Mouse (Mus musculus) kidney, postnatal 36 days (tissue): ENCODE data around the gene Tbce.
"Not testable (repeated sequence)": the region's sequence is repeated elsewhere in the genome, so short reads cannot be mapped to it uniquely, and the experiment has no call there.

Experiments used
- DNase-seq, 2 experiments: peaks; one replicate each; pipeline ENCODE4 v3.0.0; 2021 to 2022; ENCODE audit warnings: mixed read lengths in 2 of 2

Tbce gene

DNA sequence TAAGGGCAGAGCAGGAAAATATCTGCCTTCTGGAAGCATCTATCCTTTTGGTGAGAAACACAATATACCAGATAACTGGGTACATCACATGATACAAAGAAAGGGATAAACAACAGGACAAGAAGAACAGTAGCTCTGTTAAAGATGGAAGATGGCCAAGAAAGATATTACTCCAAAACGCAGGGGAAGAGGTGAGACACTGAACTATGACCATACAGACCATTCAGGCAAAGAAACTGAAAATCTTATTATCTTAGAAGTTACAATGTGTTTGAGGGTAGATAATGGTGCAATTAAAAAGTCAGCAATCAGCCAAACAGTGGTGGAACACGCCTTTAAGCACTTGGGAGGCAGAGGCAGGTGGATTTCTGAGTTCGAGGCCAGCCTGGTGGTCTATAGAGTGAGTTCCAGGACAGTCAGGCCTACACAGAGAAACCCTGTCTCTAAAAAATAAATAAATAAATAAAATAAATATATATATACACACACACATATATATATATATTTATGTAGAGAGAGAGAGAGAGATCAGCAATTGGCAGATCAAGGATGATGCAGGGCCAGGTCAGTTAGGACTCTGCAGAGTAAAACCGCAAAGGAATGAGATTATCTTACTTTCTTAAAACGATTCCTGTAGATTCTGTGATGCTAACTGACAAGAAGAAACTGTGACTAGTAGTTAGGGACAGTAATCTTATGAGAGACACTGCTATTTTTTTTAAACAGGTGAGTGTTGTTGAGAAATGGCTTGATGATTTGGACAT lies 5.9 kb downstream of the Tbce start:
- DNase-seq = no peak

GRCm38 (mm10) chr13:14026154-14026820 lies 13.2 kb downstream of the Tbce start:
- no peak for DNase-seq

DNA sequence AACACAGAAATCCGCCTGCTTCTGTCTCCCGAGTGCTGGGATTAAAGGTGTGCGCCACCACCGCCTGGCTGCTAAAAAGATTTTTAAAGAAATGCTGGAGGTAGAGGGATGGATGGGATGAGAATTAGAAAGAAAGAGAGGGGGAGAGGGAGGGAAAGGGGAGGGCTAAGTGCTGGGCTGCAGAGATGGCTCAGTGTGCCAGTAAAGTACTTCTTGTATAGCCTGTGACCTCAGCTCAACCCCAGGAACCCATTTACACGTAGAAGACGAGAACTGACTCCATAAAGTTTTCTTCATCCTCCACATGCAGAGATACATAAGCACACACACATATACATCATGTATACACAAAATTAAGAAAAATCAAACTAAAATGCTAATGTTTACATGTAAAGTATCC lies 13.9 kb downstream of the Tbce start:
- no peak for DNase-seq

GRCm38 (mm10) chr13:14021417-14021816 lies 18.0 kb downstream of the Tbce start:
- DNase-seq = not testable (repeated sequence)

DNA sequence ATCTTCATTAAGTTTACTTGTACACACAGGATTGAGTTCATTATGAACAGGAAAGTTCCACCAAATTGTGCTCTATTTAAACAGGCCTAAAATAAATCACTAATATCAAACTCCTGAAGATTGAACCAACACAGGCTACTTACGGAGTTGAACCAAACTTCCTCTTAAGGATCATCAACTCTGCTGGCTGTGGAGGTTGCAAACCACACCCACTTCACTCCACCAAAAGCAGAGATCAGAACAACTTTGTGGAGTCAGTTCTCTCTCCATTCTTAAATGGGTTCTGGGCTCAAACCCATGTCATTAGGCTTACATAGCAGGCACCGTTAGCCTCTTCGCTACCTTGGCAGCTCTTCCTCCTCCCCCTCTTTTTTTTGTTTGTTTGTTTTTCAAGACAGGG lies 20.6 kb downstream of the Tbce start:
- no peak for DNase-seq

DNA sequence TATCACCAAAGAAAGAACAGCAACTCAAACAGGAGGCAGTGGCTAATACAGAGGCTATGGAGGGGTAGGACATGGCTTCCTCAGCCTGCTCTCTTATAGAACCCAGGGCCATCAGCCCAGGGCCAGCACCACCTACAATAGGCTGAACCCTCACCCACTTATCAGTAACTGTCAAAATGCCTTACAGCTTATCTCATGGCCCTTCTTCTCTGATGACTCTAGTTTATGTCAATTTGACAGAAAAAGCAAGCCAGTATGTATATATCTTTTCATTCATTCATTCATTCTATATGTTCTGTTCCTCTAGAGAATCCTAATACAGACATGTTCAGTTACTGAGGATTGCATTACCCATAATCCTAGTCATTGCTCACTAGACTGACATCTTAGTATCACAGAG lies 21.2 kb downstream of the Tbce start:
- DNase-seq = no peak

GRCm38 (mm10) chr13:14015609-14016008 lies 23.8 kb downstream of the Tbce start:
- no peak for DNase-seq

GRCm38 (mm10) chr13:14014540-14014939 lies 24.9 kb downstream of the Tbce start:
- DNase-seq = no peak

DNA sequence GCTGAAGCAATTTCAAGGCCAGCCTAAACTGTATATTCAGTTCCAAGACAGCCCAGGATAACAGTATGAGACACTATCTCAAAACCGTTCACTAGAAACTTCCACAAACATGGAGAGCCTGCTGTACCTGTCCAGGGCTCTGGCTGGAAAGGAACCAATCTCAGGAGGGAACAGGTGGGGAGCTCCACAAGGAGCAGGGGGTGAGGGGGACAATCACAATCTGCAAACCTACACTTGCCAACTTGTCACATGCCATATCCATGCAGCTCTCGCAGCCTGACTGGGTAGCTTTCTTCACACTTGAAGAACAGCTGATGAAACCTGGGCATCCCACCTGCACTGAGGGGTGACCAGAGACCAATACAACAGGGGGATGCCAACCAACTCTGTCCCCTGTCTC lies 25.4 kb downstream of the Tbce start:
- no peak for DNase-seq

- DNase-seq = no peak
Observed at GRCm38 (mm10) chr13:14011454-14011995, 27.9 kb downstream of the Tbce start.

DNA sequence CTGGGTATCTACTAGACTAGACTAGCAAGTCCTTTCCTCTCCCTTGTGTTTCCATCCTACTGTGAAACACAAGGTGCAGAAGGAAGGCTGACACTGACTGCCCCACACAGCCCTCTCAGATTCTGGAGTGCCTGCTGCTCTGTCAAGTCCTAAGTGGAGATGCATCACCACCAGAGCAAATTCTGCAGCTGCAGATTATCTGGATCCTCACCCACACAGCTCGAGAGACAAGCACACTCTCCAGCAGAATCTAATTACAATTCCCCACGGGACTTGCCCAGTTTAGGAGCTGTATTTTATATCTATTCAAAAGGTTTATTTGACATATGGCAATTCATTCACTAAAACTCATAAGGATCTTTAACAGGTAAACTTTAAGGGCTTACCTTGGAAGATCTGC lies 33.4 kb downstream of the Tbce start:
- DNase-seq = no peak

DNA sequence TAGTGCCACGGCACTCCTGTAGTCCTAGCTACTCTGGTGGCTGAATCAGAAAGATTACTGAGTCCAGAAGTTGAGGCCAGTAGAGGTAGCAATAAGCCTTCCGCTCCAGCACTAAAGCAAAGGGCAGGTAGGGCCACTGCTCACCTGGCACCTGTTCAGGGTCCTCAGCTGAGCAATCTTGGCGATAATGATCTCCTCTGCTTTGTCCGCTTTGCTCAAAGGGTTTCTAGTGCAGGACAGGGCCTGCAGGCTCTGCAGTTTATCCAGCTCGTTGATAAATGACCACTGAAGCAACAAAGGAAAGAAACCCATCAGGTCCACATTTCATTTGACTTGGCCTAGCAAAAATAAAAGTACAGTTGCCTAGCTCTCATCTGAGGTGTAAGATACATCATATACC lies 34.4 kb downstream of the Tbce start:
- no peak for DNase-seq

DNA sequence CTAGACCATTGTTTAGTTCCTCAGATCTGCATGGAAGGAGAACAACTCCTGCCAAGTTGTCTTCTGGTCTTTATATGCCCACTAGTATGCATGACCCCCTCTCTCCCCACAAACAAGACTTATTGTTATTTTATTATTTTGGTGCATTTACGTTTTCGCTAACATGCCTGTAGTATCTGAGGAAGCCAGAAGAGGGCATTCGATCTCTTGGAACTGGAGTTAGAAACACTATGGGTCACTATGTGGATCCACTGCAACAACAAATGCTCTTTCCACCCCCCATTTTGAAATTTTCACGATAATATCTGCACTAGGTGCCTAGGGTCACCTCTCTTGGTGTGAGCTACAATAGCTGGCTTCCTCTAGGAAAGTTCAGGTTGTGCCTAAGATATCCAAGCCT lies 35.4 kb downstream of the Tbce start:
- no peak for DNase-seq

DNA sequence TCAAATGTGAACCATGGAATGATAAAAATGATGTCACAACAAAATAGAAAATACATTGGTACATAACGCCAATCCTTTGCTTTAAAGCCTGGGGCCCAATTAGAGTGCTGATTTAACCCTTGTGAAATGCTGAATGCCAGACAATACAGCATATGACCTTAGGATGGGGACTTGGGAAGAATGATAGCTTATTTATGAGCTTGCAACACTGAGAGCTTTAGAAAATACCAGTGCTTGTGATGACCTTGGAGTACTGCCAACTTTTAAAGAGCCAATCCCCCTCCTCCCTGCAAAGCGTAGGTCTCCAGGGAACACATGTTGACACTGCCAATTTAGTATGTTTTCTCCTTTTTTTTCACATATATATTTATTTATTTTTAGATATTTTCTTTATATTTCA lies 36.7 kb downstream of the Tbce start:
- DNase-seq = no peak

DNA sequence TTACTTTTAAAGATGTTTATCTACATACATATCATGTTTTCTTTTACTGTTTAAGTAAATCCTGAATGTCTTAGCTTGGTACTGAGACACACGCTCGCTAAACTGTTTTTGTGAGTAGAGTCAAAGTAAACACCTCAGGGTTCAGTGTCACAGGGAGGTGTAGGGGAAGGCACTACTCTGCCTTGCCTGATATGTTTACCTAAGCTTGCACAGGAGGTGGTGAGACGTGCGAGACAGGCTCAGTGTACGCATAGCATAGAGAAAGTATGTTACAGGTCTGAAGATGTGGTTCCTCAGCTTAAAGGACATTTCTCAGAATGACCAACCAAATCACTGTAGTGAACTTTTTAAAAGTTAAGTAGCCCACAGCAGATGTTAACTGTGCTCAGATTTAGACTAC lies 42.0 kb downstream of the Tbce start:
- DNase-seq = no peak

- DNase-seq = no peak
Observed at GRCm38 (mm10) chr13:13995046-13995445, 44.4 kb downstream of the Tbce start.

DNA sequence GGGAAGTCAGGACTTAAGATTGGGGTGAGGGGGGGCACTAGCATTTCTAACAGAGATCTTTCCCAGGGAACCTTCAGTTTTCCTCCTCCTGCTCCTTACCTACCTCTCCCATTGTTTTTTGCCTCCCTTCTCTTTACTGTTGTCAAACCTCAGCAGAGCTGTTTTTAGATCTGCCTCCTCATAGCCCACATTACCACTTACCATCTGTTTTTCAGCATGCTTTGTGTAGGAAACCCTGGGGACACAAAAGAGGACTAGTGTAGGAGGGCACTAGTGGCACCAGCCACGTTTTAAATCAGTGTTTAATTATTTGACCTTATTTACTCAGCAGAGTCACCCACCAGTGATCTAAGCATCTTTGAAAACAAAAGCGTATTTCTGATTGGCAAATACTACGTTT lies 46.4 kb downstream of the Tbce start:
- no peak for DNase-seq

- DNase-seq = no peak
Observed at GRCm38 (mm10) chr13:13990391-13990790, 49.0 kb downstream of the Tbce start.

- DNase-seq = no peak
Observed at GRCm38 (mm10) chr13:13989135-13989534, 50.3 kb downstream of the Tbce start.

DNA sequence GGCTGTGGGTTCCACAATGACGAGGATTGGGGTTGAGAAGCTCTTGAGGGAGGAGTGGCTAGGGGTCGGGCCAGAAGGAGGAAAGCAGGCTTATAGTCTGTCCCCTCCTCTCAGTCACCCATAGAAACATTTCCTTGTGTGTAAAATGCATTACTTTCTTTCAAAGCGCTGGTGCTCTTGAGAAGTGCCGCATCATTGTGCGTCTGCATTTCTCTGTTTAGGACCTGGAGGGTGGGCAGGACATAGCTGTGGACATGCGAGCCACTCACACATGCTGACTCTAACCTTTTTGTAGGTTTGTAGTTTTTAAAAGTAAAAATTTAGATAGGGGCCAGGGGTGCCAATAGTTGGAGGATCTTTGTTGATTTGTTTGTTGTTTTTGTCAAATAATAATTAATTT lies 55.9 kb downstream of the Tbce start:
- no peak for DNase-seq

DNA sequence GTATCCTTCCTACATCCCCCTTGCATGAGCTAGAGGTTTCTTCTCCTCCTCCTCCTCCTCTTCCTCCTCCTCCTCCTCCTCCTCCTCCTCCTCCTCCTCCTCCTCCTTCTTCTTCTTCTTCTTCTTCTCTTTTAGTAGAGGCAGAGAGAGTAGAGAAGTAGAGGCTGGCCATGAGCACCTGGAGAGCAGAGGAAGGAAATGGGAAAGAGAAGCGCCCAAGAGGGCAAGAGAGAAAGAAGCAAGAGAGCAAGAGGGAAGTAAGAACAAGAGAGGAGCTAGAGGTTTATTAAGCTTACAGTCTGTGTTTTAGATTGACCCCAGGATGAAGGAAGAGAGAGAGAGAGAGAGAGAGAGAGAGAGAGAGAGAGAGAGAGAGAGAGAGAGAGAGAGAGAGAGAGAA lies 57.6 kb downstream of the Tbce start:
- not testable (repeated sequence) for DNase-seq

DNA sequence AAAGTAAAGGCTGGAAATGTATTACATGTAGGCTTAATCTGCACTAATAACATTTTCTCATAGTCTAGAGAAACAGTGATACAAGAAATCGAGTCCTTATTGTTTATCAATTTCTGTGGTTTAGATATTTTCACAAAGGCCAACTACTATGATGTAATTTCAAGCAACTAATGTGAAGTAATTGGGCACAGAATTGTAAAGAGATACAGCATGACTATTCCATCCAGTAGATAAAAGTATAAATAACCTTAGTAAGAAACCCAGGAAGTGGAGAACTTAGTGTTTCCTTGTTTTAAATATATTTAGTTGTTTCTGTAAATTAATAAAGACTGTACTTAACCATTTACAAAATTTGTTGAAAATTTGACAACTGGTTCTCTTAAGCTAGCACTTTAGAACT lies 69.6 kb downstream of the Tbce start:
- DNase-seq = no peak

DNA sequence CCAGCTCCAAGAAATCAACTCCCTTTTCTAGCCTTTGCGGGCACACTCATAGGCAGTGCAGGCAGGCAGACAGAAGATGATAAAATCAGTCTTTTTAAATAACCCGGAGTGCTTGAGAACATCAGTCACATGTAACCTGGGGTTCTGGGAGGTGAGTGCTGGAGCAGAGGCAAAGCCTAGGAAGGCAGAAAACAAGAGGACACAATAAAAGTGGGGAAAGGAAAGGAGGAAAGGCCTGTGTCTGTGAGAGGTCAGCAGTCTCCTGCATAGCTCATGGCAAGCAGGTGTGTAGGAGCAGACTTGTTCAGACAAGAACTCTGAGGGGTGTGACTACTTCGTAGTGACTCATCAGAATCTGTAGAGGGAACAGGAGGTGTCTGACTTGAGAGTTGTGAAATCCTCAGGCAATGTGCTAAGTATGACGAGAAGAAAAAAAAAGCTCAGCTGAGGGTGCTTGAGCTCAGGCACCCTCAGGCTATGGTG lies 70.8 kb downstream of the Tbce start:
- DNase-seq = no peak

GRCm38 (mm10) chr13:13966172-13966571 lies 73.3 kb downstream of the Tbce start:
- DNase-seq = no peak
